Mouse (Mus musculus) embryonic stem cell, embryonic (primary cell): ENCODE results near the gene Rela.

Experiments
- CTCF ChIA-PET, 4 experiments: fragments of 300-600 bp in 2 of 4; fragments of 350-600 bp in 2 of 4; sonication (Branson Sonifier 250); formaldehyde crosslinking; loops; one replicate each; lab custom pipeline; 2022; ENCODE audit warnings: inconsistent platforms in 2 of 4; lab: Charles Lee
- POLR2A ChIA-PET, 4 experiments: fragments of 300-600 bp in 2 of 4; fragments of 350-600 bp in 2 of 4; sonication (Branson Sonifier 250); formaldehyde crosslinking; loops; one replicate each; lab custom pipeline; 2022; ENCODE audit warnings: antibody characterized with exemption in 4 of 4, inconsistent platforms in 1 of 4; lab: Charles Lee

Rela gene

GRCm38 (mm10) chr19:5612762-5613411 is 24.4 kb upstream of the Rela start:
- CTCF ChIA-PET = interaction anchor here in 2 of 4 experiments (0.6 to 1.2 kb wide), 4 partner anchors 44 to 174 kb away, joined by 3 to 5 read pairs (median 4); no protein-coding TSS in a partner anchor

GRCm38 (mm10) chr19:5614953-5615352 is 22.3 kb upstream of the Rela start:
- CTCF ChIA-PET = interaction anchor here in 1 of 4 experiments (0.5 kb wide), 1 partner anchor 120 kb away, joined by 4 read pairs; no protein-coding TSS in a partner anchor
- POLR2A ChIA-PET = interaction anchor here in 1 of 4 experiments (1.6 to 3.6 kb wide), 2 partner anchors 9 to 12 kb away, joined by 4 to 15 read pairs; no protein-coding TSS in a partner anchor

More at GRCm38 (mm10) chr19:5612762-5613411, 24.4 kb upstream of the Rela start:
- POLR2A ChIA-PET = interaction anchor here in 2 of 4 experiments (0.6 to 3.6 kb wide), 7 partner anchors 10 to 1358 kb away, joined by 3 to 15 read pairs (median 3); partner anchors contain the start of gene Rnaseh2c (in 1 of the 2)

GRCm38 (mm10) chr19:5620007-5620406 is 17.3 kb upstream of the Rela start:
- ChIA-PET POLR2A (interaction anchor here in 3 of 4 experiments (0.7 to 1.7 kb wide), 7 partner anchors 10 to 223 kb away, joined by 3 to 4 read pairs (median 3); partner anchors contain the start of genes Kat5 (in 1 of the 3) and Rela (in 1 of the 3)), CTCF (interaction anchor here in 1 of 4 experiments (0.5 kb wide), 1 partner anchor 34 kb away, joined by 4 read pairs; no protein-coding TSS in a partner anchor)

GRCm38 (mm10) chr19:5621884-5622283 is 15.4 kb upstream of the Rela start:
- POLR2A ChIA-PET = interaction anchor here in 3 of 4 experiments (0.6 to 1.7 kb wide), 7 partner anchors 12 to 158 kb away, joined by 3 to 4 read pairs (median 3); partner anchors contain the start of genes Kat5 (in 2 of the 3), Mus81 (in 1 of the 3) and Rela (in 1 of the 3)
- CTCF ChIA-PET = interaction anchor here in 3 of 4 experiments (0.9 to 1.6 kb wide), 3 partner anchors 41 to 92 kb away, joined by 3 to 5 read pairs (median 4); partner anchors contain the start of genes Ap5b1 (in 1 of the 3) and Sipa1 (in 1 of the 3)

GRCm38 (mm10) chr19:5625311-5625710 is 12.0 kb upstream of the Rela start:
- CTCF ChIA-PET = interaction anchor here in 1 of 4 experiments (0.9 kb wide), 1 partner anchor 57 kb away, joined by 3 read pairs; no protein-coding TSS in a partner anchor
- POLR2A ChIA-PET = interaction anchor here in 2 of 4 experiments (1.0 to 4.2 kb wide), 8 partner anchors 10 to 218 kb away, joined by 3 to 15 read pairs (median 4); partner anchors contain the start of genes Cfl1 (in 1 of the 2), Kat5 (in 1 of the 2), Map3k11 (in 1 of the 2) and Pcnx3 (in 1 of the 2)

- ChIA-PET POLR2A (interaction anchor here in 2 of 4 experiments (0.6 to 2.0 kb wide), 5 partner anchors 10 to 173 kb away, joined by 3 to 7 read pairs (median 4); partner anchors contain the start of gene Cfl1 (in 1 of the 2)), CTCF (interaction anchor here in 2 of 4 experiments (0.6 to 1.0 kb wide), 2 partner anchors 100 to 158 kb away, joined by 3 to 4 read pairs; no protein-coding TSS in a partner anchor)
Measured at GRCm38 (mm10) chr19:5629907-5630306, 7.4 kb upstream of the Rela start.

- ChIA-PET CTCF (interaction anchor here in 1 of 4 experiments (0.7 kb wide), 1 partner anchor 537 kb away, joined by 3 read pairs; no protein-coding TSS in a partner anchor), POLR2A (interaction anchor here in 1 of 4 experiments (1.4 to 2.4 kb wide), 4 partner anchors 9 to 217 kb away, joined by 4 to 9 read pairs (median 4); partner anchors contain the start of gene Rnaseh2c)
Measured at GRCm38 (mm10) chr19:5632120-5632519, 5.2 kb upstream of the Rela start.

GRCm38 (mm10) chr19:5636036-5636570 is 1.2 kb upstream of the Rela start:
- POLR2A ChIA-PET = interaction anchor here in 3 of 4 experiments (0.6 to 6.0 kb wide), 16 partner anchors 9 to 1875 kb away, joined by 3 to 42 read pairs (median 4); partner anchors contain the start of genes Snx32 (in 2 of the 3), Kat5 (in 1 of the 3), Map3k11 (in 1 of the 3) and Pcnx3 (in 1 of the 3)

GRCm38 (mm10) chr19:5636571-5637041 is 677 bp upstream of the Rela start:
- POLR2A ChIA-PET = interaction anchor here (0.6 to 6.0 kb wide), 23 partner anchors 11 to 206 kb away, joined by 3 to 42 read pairs (median 4); partner anchors contain the start of genes Map3k11 (in 2 of the 4), Pcnx3 (in 2 of the 4), Rnaseh2c (in 2 of the 4) and Snx32 (in 2 of the 4)
- CTCF ChIA-PET = interaction anchor here in 1 of 4 experiments (1.3 to 1.9 kb wide), 2 partner anchors 69 to 149 kb away, joined by 3 to 5 read pairs; partner anchors contain the start of genes Ap5b1 and Mus81

More at GRCm38 (mm10) chr19:5636036-5636570, 1.2 kb upstream of the Rela start:
- CTCF ChIA-PET = interaction anchor here in 2 of 4 experiments (0.6 to 1.9 kb wide), 2 partner anchors 79 to 148 kb away, joined by 5 to 7 read pairs; partner anchors contain the start of gene Mus81 (in 1 of the 2)

GRCm38 (mm10) chr19:5638416-5639005 is 1.2 kb downstream of the Rela start:
- CTCF ChIA-PET = no interaction called here
- POLR2A ChIA-PET = interaction anchor here (0.5 to 6.0 kb wide), 21 partner anchors 9 to 276 kb away, joined by 3 to 42 read pairs (median 4); partner anchors contain the start of genes Cfl1 (in 1 of the 4), Kat5 (in 1 of the 4) and Rnaseh2c (in 1 of the 4)

- ChIA-PET CTCF (interaction anchor here in 2 of 4 experiments (0.5 to 1.3 kb wide), 4 partner anchors 71 to 88 kb away, joined by 3 to 6 read pairs (median 4); partner anchors contain the start of gene Ap5b1 (in 1 of the 2)), POLR2A (interaction anchor here (0.8 to 6.0 kb wide), 24 partner anchors 8 to 427 kb away, joined by 3 to 42 read pairs (median 4); partner anchors contain the start of genes Kat5 (in 1 of the 4), Map3k11 (in 1 of the 4), Mus81 (in 1 of the 4) and Pcnx3 (in 1 of the 4))
Measured at GRCm38 (mm10) chr19:5640339-5640738, 3.1 kb downstream of the Rela start.

- CTCF ChIA-PET = interaction anchor here in 2 of 4 experiments (0.5 to 1.3 kb wide), 5 partner anchors 19 to 1163 kb away, joined by 3 to 14 read pairs (median 3); partner anchors contain the start of gene Ap5b1 (in 1 of the 2)
- POLR2A ChIA-PET = interaction anchor here (0.7 to 6.0 kb wide), 28 partner anchors 7 to 184 kb away, joined by 3 to 42 read pairs (median 4); partner anchors contain the start of genes Map3k11 (in 1 of the 4), Mus81 (in 1 of the 4), Pcnx3 (in 1 of the 4) and Scyl1 (in 1 of the 4)
Measured at GRCm38 (mm10) chr19:5641021-5641420, 3.7 kb downstream of the Rela start.

- ChIA-PET CTCF (interaction anchor here in 2 of 4 experiments (0.5 to 1.0 kb wide), 4 partner anchors 18 to 1164 kb away, joined by 3 to 14 read pairs (median 3); no protein-coding TSS in a partner anchor), POLR2A (interaction anchor here in 3 of 4 experiments (0.6 to 2.3 kb wide), 19 partner anchors 11 to 592 kb away, joined by 3 to 12 read pairs (median 3); partner anchors contain the start of genes Map3k11 (in 1 of the 3), Pcnx3 (in 1 of the 3), Rin1 (in 1 of the 3) and Scyl1 (in 1 of the 3))
Measured at GRCm38 (mm10) chr19:5641641-5642040, 4.4 kb downstream of the Rela start.

GRCm38 (mm10) chr19:5645280-5645679 is 8.0 kb downstream of the Rela start:
- CTCF ChIA-PET = no interaction called here

GRCm38 (mm10) chr19:5646731-5647330 is 9.5 kb downstream of the Rela start:
- CTCF ChIA-PET = interaction anchor here in 3 of 4 experiments (0.6 to 2.9 kb wide), 3 partner anchors 12 to 456 kb away, joined by 3 to 11 read pairs (median 4); partner anchors contain the start of gene Ap5b1 (in 1 of the 3)
- POLR2A ChIA-PET = interaction anchor here in 2 of 4 experiments (1.2 to 10.2 kb wide), 9 partner anchors 8 to 183 kb away, joined by 3 to 99 read pairs (median 6); partner anchors contain the start of genes Sipa1 (in 2 of the 2), Fam89b (in 1 of the 2), Rela (in 1 of the 2) and Rnaseh2c (in 1 of the 2)

More at GRCm38 (mm10) chr19:5645280-5645679, 8.0 kb downstream of the Rela start:
- POLR2A ChIA-PET = interaction anchor here in 2 of 4 experiments (0.5 to 4.6 kb wide), 4 partner anchors 10 to 181 kb away, joined by 3 to 27 read pairs (median 4); partner anchors contain the start of gene Sipa1 (in 1 of the 2)
